Mouse (Mus musculus) erythroblast, adult 5-6 weeks (primary cell): Measurements from ENCODE around the gene Dok5. TPM values are rescaled to one million over a fixed set of nuclear protein-coding genes. Genes with fewer than 3 reads are reported as not detected.

Experiments used
- ATAC-seq: replicated peaks from 2 replicates; pipeline ENCODE4 v1.8.0; 2016; ENCODE audit warnings: moderate number of reproducible peaks, mild to moderate bottlenecking, moderate TSS enrichment, inconsistent platforms; ENCODE audit not compliant: poor library complexity, low FRiP score, severe bottlenecking
- total RNA-seq, 2 experiments: library from RNA; stranded (forward) in 1 of 2; stranded (reverse) in 1 of 2; fragments of 150-400 nt in 1 of 2; fragments of 200-764, 138-1000 nt in 1 of 2; gene quantifications; 2 replicates each; pipeline versions ENCODE4 v1.2.3 to v1.2.4; 2015 to 2017; ENCODE audit warnings: low replicate concordance in 2 of 2

Gene Dok5
- total RNA-seq (2015; ENCODE audit: low replicate concordance) (not detected in 2 replicates), total RNA-seq (2017; ENCODE audit: low replicate concordance) (not detected in 2 replicates)

DNA sequence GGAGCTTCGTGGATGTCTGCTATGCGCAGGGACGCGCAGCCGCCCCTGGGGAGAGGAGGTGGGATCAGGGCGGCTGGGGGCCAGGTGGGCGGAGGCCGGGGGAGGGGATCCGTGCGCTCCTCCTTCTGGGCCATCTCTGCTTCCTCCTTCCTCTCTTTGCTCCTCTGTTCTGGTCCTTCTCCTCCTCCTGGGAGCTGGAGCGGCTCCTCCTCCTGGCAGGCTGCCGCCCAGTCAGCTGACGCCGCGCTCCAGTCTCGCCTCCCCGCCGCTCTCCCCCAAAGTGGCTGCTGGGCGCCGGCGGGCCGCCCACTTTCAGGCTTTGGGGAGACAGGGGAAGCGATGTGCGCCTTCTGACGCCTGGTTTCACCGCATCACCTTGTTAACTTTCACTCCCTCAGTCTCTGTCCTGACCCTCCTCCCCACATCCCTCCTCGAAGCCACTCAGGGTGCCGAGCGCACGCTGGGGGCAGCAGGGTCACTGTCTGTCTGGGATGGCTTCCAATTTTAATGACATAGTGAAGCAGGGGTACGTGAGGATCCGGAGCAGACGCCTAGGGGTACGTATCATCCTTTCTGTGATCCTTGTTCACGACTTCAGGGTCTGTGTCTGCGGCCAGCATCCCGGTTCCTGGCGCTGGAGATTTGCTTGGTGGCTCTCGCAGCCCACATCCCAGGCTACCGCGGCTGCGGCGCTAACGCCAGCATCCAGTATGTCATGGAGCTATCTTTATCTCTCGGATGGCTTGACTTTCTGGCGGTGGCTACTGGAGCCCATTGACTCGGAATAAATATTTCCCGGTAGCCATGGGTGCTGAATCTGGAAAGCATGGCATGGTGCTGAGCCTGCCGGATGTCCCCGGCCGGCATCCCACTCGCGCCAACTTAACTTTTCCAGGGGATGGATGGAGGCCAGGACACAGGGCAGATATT lies at the start of gene Dok5:
Dok5 (plus strand) TSS at position 176 of the 930 bp plus-strand sequence.
- no peak for ATAC-seq

DNA sequence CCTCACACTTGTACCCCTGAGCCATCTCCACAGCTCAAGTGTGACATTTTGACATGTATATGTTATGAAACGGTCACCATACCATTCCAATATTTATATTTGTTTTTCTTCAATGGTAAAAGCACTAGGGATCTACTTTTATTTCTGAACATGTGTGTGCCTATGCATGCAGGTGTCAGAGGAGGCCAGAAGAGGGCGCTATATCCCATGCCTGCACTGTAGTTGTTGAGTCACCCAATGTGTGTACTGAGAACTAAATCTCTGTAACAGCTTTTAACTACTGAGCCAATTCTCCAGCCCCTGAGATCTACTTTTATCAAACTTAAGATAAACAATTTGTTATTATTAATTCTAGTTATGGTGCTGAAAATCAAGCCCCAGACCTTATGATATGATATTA lies 48.2 kb upstream of the Dok5 start:
- no peak for ATAC-seq

DNA sequence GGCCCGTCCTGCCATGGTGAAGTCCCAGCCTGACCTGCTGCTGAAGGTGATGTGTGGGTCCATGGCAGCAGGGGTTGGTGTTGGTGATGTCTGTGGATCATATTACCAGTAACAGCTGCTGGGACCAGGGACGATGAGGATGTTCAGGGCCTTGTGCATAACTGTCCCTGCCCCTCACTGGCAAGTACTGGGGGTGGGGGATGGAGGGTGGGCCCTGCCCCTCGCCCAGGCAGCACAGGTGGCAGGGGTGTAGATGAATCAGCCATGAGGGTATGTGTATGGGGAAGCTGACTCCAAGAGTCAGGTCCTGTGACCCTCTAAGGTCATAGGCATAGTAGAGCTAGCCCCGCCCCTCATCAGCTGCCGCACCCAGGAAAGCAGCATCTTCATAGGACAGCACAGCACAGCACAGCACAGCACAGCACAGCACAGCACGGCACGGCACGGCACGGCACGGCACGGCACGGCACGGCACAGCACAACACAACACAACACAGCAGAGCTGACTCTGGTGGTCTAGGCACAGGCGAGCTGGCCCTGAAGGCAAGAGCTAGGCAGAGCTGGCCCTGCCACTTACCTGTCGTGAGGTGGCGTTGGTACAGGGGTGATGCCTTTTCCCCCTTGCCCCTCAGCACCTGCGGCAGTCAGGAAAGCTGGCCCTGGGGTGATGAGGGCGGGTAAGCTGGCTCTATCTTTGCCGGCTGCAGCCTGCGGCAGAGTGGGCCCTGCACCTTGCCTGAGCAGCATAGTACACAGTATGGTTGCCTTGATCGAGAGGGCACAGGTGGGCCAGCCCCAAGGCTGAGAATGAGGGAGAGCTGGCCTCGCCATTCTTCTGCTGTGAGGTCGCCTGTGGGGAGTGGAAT lies 36.3 kb upstream of the Dok5 start:
- ATAC-seq: no peak

GRCm38 (mm10) chr2:170695937-170696510 lies 35.6 kb upstream of the Dok5 start:
- ATAC-seq: no peak

- ATAC-seq: no peak
Measured at GRCm38 (mm10) chr2:170700471-170700870, 31.1 kb upstream of the Dok5 start.

DNA sequence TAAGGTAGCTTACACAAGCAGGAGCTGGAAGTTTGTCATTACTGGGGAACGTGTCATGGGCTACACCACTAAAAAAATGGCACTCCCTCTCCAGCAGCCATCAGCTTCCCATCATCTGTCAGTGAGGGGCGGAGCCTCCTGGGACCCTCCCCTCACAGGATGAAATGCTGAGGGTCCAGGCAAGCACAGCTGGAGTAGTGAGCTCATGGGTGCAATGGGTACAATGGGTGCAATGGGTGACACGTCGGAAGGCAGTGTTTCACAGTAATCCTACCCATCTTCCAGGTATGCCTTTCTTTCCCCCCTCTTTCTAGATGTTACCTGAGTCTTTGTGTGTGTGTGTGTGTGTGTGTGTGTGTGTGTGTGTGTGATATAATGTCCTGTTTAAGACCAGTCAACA lies 25.1 kb upstream of the Dok5 start:
- ATAC-seq: no peak

DNA sequence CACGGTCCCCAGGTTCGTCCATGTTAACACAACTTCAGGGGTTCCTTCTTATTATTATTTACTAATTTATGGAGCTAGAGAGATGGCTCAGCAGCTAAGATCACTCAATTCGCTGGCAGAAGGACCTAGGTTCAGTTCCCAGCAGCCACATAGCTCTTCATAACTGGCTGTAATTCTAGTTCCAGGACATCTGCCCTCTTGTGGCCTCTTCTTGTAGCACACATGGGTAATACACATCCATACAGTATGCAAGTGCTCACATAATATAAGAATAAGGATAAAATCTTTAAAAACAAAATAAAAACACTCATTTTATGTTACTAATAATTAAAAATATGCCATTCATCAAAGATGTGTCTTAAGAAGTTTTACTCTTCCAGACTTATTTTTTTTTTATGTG lies 23.9 kb upstream of the Dok5 start:
- no peak for ATAC-seq

- no peak for ATAC-seq
Measured at GRCm38 (mm10) chr2:170708901-170709300, 22.7 kb upstream of the Dok5 start.

- ATAC-seq: no peak
Measured at GRCm38 (mm10) chr2:170712658-170713285, 18.8 kb upstream of the Dok5 start.

DNA sequence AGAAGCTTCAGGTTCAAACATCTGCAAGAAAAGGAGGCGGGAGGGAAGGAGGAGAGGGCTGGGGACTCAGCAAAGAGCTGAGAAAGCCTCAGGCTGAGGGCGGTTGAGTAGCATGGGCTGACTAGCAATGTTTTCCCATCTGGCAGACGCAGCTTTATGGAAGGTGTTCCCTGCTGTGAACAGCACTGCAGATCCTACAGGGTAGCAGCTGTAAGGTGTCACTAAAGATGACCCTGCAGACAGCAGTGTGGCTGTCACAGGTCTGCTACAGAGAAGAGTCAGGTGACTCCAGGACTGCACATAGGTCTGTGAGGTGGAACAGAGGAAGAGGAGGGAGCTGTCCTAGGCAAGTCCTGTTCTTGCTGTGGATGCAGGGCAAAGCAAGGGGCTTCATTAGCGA lies 11.2 kb upstream of the Dok5 start:
- ATAC-seq: no peak

DNA sequence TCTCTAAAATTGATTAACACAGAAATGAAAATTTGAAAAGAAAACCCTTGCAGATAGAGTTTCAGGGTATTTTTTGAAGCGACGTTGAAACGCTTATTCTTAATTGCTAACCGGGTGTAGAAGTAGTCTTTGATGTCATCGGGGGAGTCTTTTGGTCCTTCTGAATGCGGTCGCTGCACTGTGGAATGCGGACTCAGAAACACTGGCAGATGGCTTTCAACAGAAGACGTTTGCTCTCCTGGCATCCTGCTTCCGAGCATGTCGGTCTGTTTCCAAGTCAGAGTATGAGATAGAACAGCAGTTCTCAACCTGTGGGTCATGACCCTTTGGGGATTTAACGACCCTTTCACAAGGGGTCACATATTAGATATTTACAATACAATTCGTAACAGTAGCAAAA lies 7.5 kb upstream of the Dok5 start:
- ATAC-seq: no peak

DNA sequence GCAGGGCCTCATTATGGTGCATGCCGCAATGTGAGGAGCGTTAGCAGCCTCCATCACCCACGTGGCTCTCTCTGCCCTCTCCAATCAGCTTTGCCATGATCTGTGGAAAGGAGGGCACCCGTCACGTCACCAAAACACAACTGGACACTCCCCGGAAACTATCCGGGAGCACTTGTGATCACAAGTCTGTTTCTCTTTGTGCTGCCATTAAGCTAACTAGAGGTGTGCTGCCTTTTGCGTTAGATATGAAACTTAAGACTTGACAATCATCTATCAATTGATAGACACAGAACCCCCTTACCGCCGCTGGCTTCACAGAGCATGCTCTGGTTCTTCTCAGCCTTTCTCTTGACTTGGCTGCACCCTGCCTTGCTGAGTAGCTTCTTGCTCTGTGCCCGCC lies 6.9 kb upstream of the Dok5 start:
- ATAC-seq: no peak

- no peak for ATAC-seq
Measured at GRCm38 (mm10) chr2:170725796-170726195, 5.8 kb upstream of the Dok5 start.

DNA sequence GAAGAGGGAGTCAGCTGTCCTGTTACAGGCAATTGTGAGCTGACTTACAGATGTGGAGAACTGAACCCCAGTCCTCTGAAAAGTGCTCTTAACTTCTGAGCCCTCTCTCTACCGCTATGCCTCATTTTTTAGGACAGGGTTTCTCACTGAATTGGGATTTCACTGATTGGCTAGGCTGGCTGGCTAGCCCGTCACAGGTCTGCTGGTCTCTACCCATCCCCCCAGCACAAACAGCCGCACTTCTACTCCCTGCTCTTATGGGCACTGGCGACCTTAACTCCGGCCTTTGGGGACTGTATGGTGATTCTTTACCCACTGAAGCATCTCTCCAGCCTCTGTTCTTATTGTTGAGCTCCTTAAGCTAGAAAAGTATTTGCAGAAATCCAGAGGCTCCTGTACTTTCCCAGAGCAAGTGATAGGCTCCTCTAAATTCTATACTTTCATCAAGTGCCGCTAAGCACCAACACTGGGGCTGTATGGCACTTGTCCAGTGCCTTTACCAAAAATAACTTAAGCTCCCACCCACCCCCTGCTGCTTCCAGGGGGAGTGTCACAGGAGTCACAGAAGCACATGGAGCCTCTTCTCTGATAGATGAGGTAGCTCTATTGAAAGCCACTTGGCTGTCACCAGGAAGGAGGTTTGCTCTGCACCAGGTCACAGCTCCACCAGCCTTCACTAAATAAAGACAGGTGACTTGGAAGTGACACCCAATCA lies 4.5 kb upstream of the Dok5 start:
- ATAC-seq: no peak

DNA sequence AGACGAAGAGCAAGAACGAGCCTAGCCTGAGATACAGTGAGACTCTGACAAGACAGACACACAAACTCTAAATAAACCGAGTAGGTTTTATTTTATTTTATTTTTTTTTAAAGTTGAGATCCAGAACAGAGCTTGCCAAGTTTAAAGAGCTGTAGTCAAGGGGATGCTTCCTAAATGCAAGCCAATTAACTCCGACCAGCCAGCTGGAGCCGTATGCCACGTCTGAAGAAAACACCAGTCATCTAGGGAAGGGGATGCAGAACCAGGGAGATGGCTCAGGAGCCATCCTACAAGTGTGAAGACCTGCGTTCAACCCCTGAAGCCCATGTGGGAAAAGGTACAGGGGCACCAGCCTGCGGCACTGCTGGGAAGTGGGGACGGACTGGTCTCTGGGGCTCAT lies 2.7 kb upstream of the Dok5 start:
- ATAC-seq: no peak

- ATAC-seq: no peak
Measured at GRCm38 (mm10) chr2:170729661-170730060, 1.9 kb upstream of the Dok5 start.

DNA sequence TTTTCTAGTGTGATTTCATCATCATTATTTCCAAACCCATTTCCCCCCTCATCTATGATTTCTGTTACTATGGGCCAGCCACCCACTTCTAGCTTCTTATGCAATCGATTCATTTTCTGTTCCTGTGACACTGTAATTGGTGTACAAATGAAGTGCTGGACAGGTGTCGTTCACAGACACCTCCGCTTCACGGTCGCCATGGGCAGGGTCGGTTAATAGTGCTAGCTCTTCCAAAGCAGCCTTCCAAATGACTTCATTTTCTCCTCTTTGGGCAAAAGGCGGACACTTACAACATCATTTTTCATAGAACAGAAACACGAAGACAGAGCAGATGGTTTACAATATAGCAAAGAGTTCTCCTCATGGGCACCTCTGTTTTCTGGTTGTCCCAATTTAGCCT lies 1.5 kb upstream of the Dok5 start:
- no peak for ATAC-seq

DNA sequence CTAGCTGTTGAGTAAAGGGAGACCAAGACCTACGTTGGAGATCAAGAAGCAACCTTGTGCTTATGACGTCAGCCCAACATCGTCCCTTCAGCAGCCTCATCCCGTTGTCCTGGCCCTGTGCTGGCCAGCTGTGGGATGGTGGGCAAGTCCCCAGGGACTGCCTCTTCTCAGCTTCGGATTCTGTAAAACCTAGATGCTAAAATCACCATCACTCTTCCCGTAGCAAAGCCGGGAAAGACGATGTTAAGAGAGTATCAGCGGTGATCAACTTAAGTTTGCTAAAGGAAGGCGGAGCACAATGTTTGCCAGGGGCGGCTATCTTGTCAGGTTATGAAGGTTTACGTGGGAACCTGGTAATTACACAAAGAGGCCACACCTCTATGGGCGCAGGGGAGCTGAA lies 826 bp upstream of the Dok5 start:
- ATAC-seq: no peak

- no peak for ATAC-seq
Measured at GRCm38 (mm10) chr2:170731205-170731604, 402 bp upstream of the Dok5 start.
